Mouse (Mus musculus) gastrocnemius, adult 18-20 months (tissue): ENCODE results near the gene 3830406C13Rik. TPM values are rescaled to one million over a fixed set of nuclear protein-coding genes. Genes with fewer than 3 reads are reported as not detected.

Experiments used
- DNase-seq: peaks from one replicate; pipeline ENCODE4 v3.0.0; 2021; ENCODE audit warnings: low spot score
- total RNA-seq, 2 experiments: library from RNA; stranded (reverse); gene quantifications; 2 replicates each; pipeline ENCODE4 v1.2.3; 2021

Gene 3830406C13Rik
- total RNA-seq, 2 experiments from 2014 or later = 12.1 to 12.4 TPM

- DNase-seq = no peak
Observed at GRCm38 (mm10) chr14:12341789-12342457, 58.0 kb downstream of the 3830406C13Rik start.

- no peak for DNase-seq
Observed at GRCm38 (mm10) chr14:12342458-12343131, 58.6 kb downstream of the 3830406C13Rik start.

GRCm38 (mm10) chr14:12343451-12343941 is 59.5 kb downstream of the 3830406C13Rik start:
- DNase-seq = no peak

GRCm38 (mm10) chr14:12344061-12344745 is 60.2 kb downstream of the 3830406C13Rik start:
- no peak for DNase-seq

- DNase-seq = no peak
Observed at GRCm38 (mm10) chr14:12344746-12345240, 60.8 kb downstream of the 3830406C13Rik start.

- DNase-seq = no peak
Observed at GRCm38 (mm10) chr14:12345241-12345921, 61.4 kb downstream of the 3830406C13Rik start.

GRCm38 (mm10) chr14:12346011-12346864 is 62.3 kb downstream of the 3830406C13Rik start:
- DNase-seq = no peak

- no peak for DNase-seq
Observed at GRCm38 (mm10) chr14:12346865-12347600, 63.1 kb downstream of the 3830406C13Rik start.

- DNase-seq = no peak
Observed at GRCm38 (mm10) chr14:12348089-12348488, 64.1 kb downstream of the 3830406C13Rik start, which contains the start of gene Fezf2. Fezf2 (minus strand) TSS chr14:12348189.

GRCm38 (mm10) chr14:12349334-12350090 is 65.5 kb downstream of the 3830406C13Rik start:
- DNase-seq = no peak

- no peak for DNase-seq
Observed at GRCm38 (mm10) chr14:12350271-12350916, 66.4 kb downstream of the 3830406C13Rik start.

Other genes with a start within 250 kb of the 3830406C13Rik start
- under 1 TPM; 0.07 to 0.14 TPM for gene Gm49355, start 197 bp upstream of the 3830406C13Rik start, total RNA-seq
- gene Fezf2, start 64.0 kb downstream of the 3830406C13Rik start, total RNA-seq = not detected